Mouse (Mus musculus): ENCODE data around the gene Ston2. TPM values are rescaled to one million over a fixed set of nuclear protein-coding genes. Genes with fewer than 3 reads are reported as not detected.

Gene Ston2
- polyA plus RNA-seq, 1 experiment from 2014 or later, result 7.9 TPM

- no peak for DNase-seq (ENCODE audit: low spot score)
These were observed 80.4 kb downstream of the Ston2 start for GRCm38 (mm10) chr12:91707807-91708206.

GRCm38 (mm10) chr12:91703533-91703932 is 84.7 kb downstream of the Ston2 start:
- DNase-seq (ENCODE audit: low spot score), result no peak

- DNase-seq (ENCODE audit: low spot score), result no peak
These were observed 85.4 kb downstream of the Ston2 start for GRCm38 (mm10) chr12:91702829-91703228.

GRCm38 (mm10) chr12:91699451-91700141 is 88.6 kb downstream of the Ston2 start:
- DNase-seq (ENCODE audit: low spot score), result no peak

- no peak for DNase-seq (ENCODE audit: low spot score)
These were observed 92.0 kb downstream of the Ston2 start for GRCm38 (mm10) chr12:91696231-91696630.

GRCm38 (mm10) chr12:91695761-91696160 is 92.4 kb downstream of the Ston2 start:
- no peak for DNase-seq (ENCODE audit: low spot score)

GRCm38 (mm10) chr12:91694748-91695147 is 93.4 kb downstream of the Ston2 start:
- no peak for DNase-seq (ENCODE audit: low spot score)

- no peak for DNase-seq (ENCODE audit: low spot score)
These were observed 94.6 kb downstream of the Ston2 start for GRCm38 (mm10) chr12:91693566-91693965.

- DNase-seq (ENCODE audit: low spot score), result no peak
These were observed 95.2 kb downstream of the Ston2 start for GRCm38 (mm10) chr12:91692991-91693390.

GRCm38 (mm10) chr12:91685674-91686290 is 102.4 kb downstream of the Ston2 start:
- no peak for DNase-seq (ENCODE audit: low spot score)

- no peak for DNase-seq (ENCODE audit: low spot score)
These were observed 103.3 kb downstream of the Ston2 start for GRCm38 (mm10) chr12:91684840-91685415.

- DNase-seq (ENCODE audit: low spot score), result peak; percentile 80
These were observed 103.9 kb downstream of the Ston2 start for GRCm38 (mm10) chr12:91684101-91684839.

- no peak for DNase-seq (ENCODE audit: low spot score)
These were observed 104.6 kb downstream of the Ston2 start for GRCm38 (mm10) chr12:91683549-91684100.

- DNase-seq (ENCODE audit: low spot score), result no peak
These were observed 105.1 kb downstream of the Ston2 start for GRCm38 (mm10) chr12:91683096-91683495.

GRCm38 (mm10) chr12:91679320-91680064 is 108.7 kb downstream of the Ston2 start:
- no peak for DNase-seq (ENCODE audit: low spot score)

GRCm38 (mm10) chr12:91675937-91676336 is 112.2 kb downstream of the Ston2 start:
- no peak for DNase-seq (ENCODE audit: low spot score)

GRCm38 (mm10) chr12:91673141-91673540 is 115.0 kb downstream of the Ston2 start:
- DNase-seq (ENCODE audit: low spot score), result peak; percentile 44

- no peak for DNase-seq (ENCODE audit: low spot score)
These were observed 115.7 kb downstream of the Ston2 start for GRCm38 (mm10) chr12:91672528-91672927.

GRCm38 (mm10) chr12:91668529-91669245 is 119.5 kb downstream of the Ston2 start:
- peak; percentile 82 for DNase-seq (ENCODE audit: low spot score)

GRCm38 (mm10) chr12:91667741-91668140 is 120.4 kb downstream of the Ston2 start:
- no peak for DNase-seq (ENCODE audit: low spot score)
